Mouse (Mus musculus) heart, adult 11 months (tissue): ENCODE measurements around the gene Klhl3.
A peak's percentile ranks its signal among the peaks of the same experiment; 100 is the strongest.

Source experiments
- DNase-seq: peaks from one replicate; pipeline ENCODE4 v3.0.0; 2022

Klhl3 gene

GRCm38 (mm10) chr13:58017298-58017697, 96.1 kb downstream of the Klhl3 start:
- DNase-seq = no peak

- peak; percentile 94 for DNase-seq
Observed at GRCm38 (mm10) chr13:58012067-58012925, 101.1 kb downstream of the Klhl3 start.

DNA sequence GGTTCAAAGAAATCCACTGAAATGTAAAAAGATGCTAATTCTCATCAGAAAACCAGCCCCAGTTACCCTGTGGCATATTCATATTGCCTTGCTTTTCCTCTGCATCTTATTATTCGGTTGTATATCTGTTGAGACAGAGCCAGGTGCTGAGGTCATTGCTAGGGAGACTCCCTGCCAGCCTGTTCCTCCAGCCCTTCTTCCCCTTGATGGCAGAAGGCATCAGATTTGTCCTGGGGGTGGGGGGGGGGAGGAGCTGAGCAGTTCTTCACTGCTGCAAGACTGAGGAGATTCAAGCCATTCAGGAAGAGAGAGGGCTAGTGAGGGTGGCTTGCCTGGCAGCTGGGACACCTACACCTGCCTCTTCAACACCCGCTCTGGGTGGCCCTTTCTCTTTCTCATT, 101.9 kb downstream of the Klhl3 start:
- DNase-seq = no peak

GRCm38 (mm10) chr13:58010416-58010815, 103.0 kb downstream of the Klhl3 start:
- no peak for DNase-seq

DNA sequence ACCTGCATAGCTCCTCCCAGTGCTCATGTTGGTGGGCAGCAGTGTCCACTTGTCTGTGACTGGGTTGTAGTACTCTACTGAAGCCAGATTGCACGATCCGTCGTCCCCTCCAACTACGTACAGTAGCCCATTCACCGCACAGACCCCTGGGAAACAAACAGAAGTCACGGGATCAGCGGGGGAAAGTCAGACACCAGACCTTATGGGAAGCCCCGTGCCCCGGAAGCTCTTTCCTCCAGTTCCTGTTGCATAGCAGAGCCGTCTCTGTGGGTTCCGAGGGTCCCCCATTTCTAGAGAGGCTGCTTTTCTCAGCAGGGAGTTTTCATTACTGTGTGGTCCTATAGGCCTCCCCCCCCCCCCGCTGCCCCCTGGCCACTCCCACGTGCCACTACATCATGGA, 104.1 kb downstream of the Klhl3 start:
- no peak for DNase-seq

DNA sequence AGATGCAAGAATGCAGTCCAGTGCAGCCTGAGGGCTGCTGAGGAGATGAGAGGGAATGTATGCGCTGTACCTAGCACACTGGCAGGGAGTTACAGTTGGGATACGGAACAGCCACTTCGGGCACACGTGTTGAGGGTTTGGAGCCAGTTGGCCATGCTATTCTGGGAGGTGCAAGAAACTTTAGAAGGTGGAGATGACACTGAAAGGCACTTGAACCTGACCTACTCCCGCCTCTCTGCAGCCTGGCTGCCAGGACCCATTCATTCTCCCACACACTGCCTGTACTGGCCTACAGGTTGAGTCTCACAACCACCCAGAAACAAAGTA, 105.4 kb downstream of the Klhl3 start:
- peak; percentile 95 for DNase-seq

GRCm38 (mm10) chr13:58007256-58008037, 105.9 kb downstream of the Klhl3 start:
- DNase-seq = peak; percentile 91

- no peak for DNase-seq
Observed at GRCm38 (mm10) chr13:58001792-58002191, 111.6 kb downstream of the Klhl3 start.

GRCm38 (mm10) chr13:57996536-57996935, 116.9 kb downstream of the Klhl3 start:
- no peak for DNase-seq

DNA sequence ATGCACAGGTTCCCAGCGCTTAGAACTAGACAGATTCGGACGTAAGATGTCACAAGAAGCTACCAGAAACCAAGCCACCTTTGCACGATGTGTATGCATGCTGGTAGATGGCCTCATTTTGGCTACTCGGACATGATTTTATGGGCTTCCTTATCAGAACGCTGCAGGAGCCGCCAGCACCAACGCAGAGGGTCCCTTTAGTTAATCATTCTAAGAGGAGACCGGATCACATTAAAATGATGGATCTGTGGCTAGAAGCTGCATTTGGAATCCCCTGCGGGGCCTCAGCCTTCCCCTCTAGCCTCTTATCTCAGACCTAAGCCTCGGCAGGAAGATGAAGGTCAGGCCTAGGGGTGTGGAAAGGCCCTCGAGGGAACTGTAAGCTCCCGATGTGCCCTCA, 117.5 kb downstream of the Klhl3 start:
- DNase-seq = no peak

DNA sequence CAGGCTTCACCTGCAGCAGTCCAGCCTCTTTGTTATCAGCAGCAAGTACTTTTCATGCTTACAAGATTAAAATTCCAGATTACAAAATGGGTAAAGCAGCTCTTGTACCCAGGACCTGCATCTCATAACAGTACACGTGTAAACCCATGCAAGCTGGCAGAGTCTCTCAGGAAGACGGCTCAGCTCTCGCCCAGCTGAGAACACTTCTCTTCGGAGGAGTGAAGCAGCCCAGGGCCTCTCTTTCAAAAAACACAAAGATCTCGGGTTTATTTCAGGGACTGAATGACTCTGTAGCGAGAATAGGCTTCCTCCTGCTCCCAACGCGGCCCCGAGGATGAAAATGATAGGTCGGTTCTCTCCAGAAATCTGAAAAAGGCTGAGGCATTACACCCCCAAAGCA, 128.8 kb downstream of the Klhl3 start:
- no peak for DNase-seq

GRCm38 (mm10) chr13:57984163-57984562, 129.2 kb downstream of the Klhl3 start:
- DNase-seq = no peak

- no peak for DNase-seq
Observed at GRCm38 (mm10) chr13:57983330-57983729, 130.1 kb downstream of the Klhl3 start.

DNA sequence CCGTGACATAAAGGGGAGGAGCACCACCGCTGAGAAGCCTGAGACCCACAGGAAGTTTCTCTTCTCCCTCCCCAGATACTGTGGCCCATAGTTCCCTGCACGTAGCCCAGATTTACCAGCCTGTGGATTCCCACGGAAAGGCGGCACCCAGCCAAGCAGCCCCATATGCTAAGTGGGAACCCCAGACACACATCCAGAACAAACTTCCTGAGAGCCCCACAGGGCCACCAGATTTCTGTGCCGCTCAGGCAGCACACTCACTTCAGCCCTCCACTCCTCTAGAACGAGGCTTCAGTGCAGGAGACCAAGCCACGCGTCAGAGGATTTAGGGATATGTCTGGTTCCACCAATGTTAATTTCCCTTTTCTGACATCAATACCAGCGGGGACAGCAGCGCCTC, 130.5 kb downstream of the Klhl3 start:
- no peak for DNase-seq

GRCm38 (mm10) chr13:57980679-57981078, 132.7 kb downstream of the Klhl3 start:
- no peak for DNase-seq

DNA sequence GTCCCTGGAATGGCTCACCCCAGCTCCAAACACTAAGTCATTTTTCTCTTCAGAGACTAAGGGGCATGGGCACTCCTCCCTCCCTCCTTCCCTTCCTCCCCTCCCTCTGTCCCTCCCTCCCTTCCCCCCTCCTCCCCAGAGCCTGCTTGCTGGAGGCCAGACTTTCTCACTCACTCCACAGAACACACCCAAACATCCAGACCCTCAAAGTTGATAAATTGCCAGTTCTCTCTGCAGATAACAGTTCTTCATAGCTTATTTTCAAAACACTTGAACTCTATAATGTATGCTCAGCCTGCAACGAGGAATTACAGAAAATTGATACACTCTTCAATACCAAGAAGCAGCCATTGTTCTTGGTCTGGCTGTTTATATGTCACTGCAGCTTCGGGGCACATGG, 133.3 kb downstream of the Klhl3 start:
- no peak for DNase-seq

DNA sequence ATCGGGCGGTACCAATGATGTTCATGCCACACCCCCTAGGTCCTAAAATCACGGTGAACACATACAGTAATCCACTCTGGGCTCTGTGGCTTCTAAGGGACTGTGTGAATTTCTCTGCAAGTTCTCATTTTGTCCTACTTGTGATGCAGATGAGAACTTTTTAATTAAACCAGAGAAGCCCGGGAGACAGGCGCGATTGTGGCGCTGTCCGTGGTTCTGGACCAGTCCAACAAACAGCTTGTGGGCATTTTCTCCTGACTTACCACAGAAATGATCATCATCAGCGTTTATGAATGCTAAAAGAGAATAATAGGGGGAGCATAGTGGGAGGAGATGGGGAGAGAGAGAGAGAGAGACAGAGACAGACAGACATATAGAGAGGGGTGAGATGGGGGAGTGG, 134.5 kb downstream of the Klhl3 start:
- DNase-seq = no peak

DNA sequence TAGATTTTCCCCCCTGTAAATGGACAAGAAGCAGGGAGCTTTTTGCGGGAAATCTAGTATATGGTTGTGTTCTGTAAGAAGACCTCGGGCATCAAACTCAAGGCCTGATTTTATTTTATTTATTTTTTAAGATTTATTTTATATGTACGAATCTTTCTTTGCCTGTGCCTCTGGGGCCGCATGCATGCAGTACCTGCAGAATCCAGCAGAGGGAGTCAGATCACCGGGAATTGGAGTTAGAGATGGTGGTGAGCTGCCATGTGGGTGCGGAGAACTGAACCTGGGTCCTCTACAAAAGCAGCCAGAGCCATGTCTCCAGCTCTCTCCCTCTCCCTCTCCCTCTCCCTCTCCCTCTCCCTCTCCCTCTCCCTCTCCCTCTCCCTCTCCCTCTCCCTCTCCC, 135.7 kb downstream of the Klhl3 start:
- no peak for DNase-seq

GRCm38 (mm10) chr13:57965658-57966057, 147.7 kb downstream of the Klhl3 start:
- DNase-seq = no peak

DNA sequence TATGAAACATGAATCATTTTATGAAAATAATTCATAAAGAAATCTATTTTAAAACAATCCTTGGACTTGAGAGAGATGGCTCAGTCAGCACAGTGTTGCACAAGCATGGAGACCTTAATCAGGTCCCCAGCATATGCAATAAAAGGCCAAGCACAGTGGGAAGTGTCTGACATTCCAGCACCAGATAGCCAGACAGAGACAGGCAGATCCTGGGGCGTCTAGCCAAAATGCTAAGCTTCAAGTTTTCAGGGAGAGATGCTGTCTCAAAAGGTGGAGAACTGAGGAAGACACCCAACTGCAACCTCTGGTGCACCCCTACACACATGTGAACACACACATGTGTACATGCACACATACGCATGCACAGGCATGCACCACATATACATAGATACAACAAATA, 153.1 kb downstream of the Klhl3 start:
- DNase-seq = no peak

DNA sequence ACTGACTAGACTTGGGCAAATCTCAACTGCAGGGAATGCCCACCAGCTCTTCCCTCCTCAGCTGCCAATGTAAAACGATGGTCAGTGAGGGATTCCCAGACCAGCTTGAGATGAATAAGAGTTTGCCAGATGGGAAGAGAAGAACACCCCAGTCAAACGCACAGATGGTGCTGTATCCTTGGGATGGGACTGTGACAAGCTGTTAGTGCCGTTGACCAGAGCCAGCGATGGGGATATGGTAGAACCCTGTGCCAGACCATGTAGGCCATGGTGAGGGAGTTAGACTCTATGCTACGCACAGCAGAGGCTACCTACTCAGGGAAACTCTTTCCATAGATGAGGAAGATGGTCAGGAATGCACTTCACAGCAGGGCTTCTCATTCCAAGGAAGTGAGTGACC, 153.6 kb downstream of the Klhl3 start:
- no peak for DNase-seq
